In the genomic region with DNA sequence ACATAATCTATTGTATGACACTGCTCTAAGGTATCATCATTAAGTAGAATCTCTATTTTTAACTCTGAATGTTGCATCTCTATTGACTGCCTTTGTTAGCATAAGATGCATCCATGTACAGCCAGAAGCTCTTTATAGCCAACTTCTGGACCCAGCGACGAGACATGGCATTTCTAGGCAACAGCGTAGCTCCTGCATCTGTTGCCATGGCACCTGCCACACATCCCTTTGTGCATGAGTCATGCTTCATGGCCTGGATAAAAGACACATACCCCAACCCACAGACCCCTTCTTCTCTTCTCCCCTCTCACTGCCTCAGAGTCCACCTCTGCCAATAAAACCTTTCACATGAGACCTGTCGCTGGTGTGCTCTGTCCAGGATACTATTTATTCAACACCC, we compare ENCODE assay signal across 17 mouse cellular contexts. TPM values are rescaled to one million over a fixed set of nuclear protein-coding genes. Genes with fewer than 3 reads are reported as not detected.
DNase-seq lines count a peak whose midpoint lies in the region; ATAC-seq and TF ChIP-seq lines count a peak whose summit lies in the region.
"Had no signal": no experiment of that assay in that cellular context is flagged by ENCODE, and none has a peak within 500 bp of the region (broad histone marks: within the 10 kb centered on the region; RNA-seq: fewer than 3 reads in every experiment).

No protein-coding gene starts in this region.

- H3K9me3 ChIP-seq in midbrain, postnatal 0 days (ENCODE audit: low read length) = no peaks in the 10 kb centered on the region
- H3K9me3 ChIP-seq: embryonic facial prominence, embryonic 13.5 days; forebrain, embryonic 15.5 days; liver, embryonic 12.5 days; stomach, embryonic 15.5 days had no signal

- peak; percentile 73 for DNase-seq in brain, adult 2 months (ENCODE audit: low read depth, low spot score)
- peak; percentile 22 to 47 for DNase-seq in frontal cortex, adult 2 months (ENCODE audit: extremely low spot score in 1 of 2, low spot score in 1 of 2)
- peak; percentile 48 for DNase-seq in layer of hippocampus, adult 9-11 months
- DNase-seq in midbrain, postnatal 0 days (ENCODE audit: low spot score) = peak; percentile 39
- DNase-seq in cerebellum, adult 9-10 months = no peak
- no peak for DNase-seq in kidney, adult 8-10 months
- DNase-seq: cerebellum, adult 8-10 months; kidney, adult 11 months; lung, postnatal 36 days had no signal

- TF ChIP-seq CTCF in midbrain, postnatal 0 days (IDR thresholded peaks at IDR 0.05) = no peak

- 0 out of 2 replicates have a peak, but pooled peaks have one; percentile 47 for ATAC-seq in midbrain, postnatal 0 days (ENCODE audit: low FRiP score)
- ATAC-seq in CD4-positive, CD25-positive, alpha-beta regulatory T cell, adult 4 months = no peak
- ATAC-seq: forebrain, embryonic 15.5 days; liver, embryonic 12.5 days had no signal

- no peak overlapping the region for H3K9ac ChIP-seq in midbrain, postnatal 0 days (replicated peaks; ENCODE audit: low read length, poor library complexity, severe bottlenecking)
- H3K9ac ChIP-seq: embryonic facial prominence, embryonic 13.5 days; forebrain, embryonic 15.5 days; liver, embryonic 12.5 days; stomach, embryonic 15.5 days had no signal

- H3K4me2 ChIP-seq in midbrain, postnatal 0 days (ENCODE audit: low read depth, low read length, poor library complexity, severe bottlenecking) = no peak overlapping the region
- H3K4me2 ChIP-seq: embryonic facial prominence, embryonic 13.5 days; forebrain, embryonic 15.5 days; liver, embryonic 12.5 days; stomach, embryonic 15.5 days had no signal

- 24% methylated on average over 4 of the region's 4 CpGs for WGBS in midbrain, postnatal 0 days

- no peaks in the 10 kb centered on the region for H3K27me3 ChIP-seq in midbrain, postnatal 0 days (ENCODE audit: insufficient read depth, low read length)
- H3K27me3 ChIP-seq: embryonic facial prominence, embryonic 13.5 days; forebrain, embryonic 15.5 days; liver, embryonic 12.5 days; stomach, embryonic 15.5 days had no signal

- peak overlapping the region; percentile 33; the same call in 1 of the 2 replicates for H3K27ac ChIP-seq in midbrain, postnatal 0 days (ENCODE audit: low read depth, low read length)
- H3K27ac ChIP-seq: embryonic facial prominence, embryonic 13.5 days; forebrain, embryonic 15.5 days; liver, embryonic 12.5 days; stomach, embryonic 15.5 days had no signal

- H3K4me3 ChIP-seq in midbrain, postnatal 0 days (ENCODE audit: low read depth, low read length) = no peak overlapping the region
- H3K4me3 ChIP-seq: embryonic facial prominence, embryonic 13.5 days; forebrain, embryonic 15.5 days; liver, embryonic 12.5 days; stomach, embryonic 15.5 days had no signal

- H3K4me1 ChIP-seq in midbrain, postnatal 0 days (ENCODE audit: insufficient read depth, low read length) = no peaks in the 10 kb centered on the region
- H3K4me1 ChIP-seq: embryonic facial prominence, embryonic 13.5 days; forebrain, embryonic 15.5 days; liver, embryonic 12.5 days; stomach, embryonic 15.5 days had no signal

- no peaks in the 10 kb centered on the region for H3K36me3 ChIP-seq in midbrain, postnatal 0 days (ENCODE audit: insufficient read depth, low read length)
- H3K36me3 ChIP-seq: embryonic facial prominence, embryonic 13.5 days; forebrain, embryonic 15.5 days; liver, embryonic 12.5 days; stomach, embryonic 15.5 days had no signal

RNA-seq across cellular contexts. Expression of a gene that starts 34.0 kb away (rescaled TPM):
- polyA plus RNA-seq in frontal cortex, adult 2 months (2012; rRNA removed) = 0.02 TPM in 1 of 2 replicates, not detected in the other
- not detected in 2 replicates for total RNA-seq in midbrain, postnatal 0 days (2014; rRNA removed)
- polyA plus RNA-seq in midbrain, postnatal 0 days (2015; fragmentation: Nextera tagmentation; extraction: Ambion mirVana) = 0.06 and 0.07 TPM in 2 replicates
- under 1 TPM in 1 of 2 experiments, not detected in 1; 0.20 TPM for polyA plus RNA-seq in CD4-positive, CD25-positive, alpha-beta regulatory T cell, adult 4 months (2017; shearing (Covaris generic))
- total RNA-seq: granulocyte monocyte progenitor cell, adult 5-6 weeks; layer of hippocampus, postnatal 25 days had no signal
- polyA plus RNA-seq: embryonic facial prominence, embryonic 13.5 days; forebrain, embryonic 15.5 days; heart, postnatal 0 days; liver, embryonic 12.5 days; stomach, embryonic 15.5 days had no signal

Comparison
In these comparisons a context has a peak if more than half of its experiments do, and no peak if none do; other contexts are left out.
1. DNase-seq: peak in brain, adult 2 months (single experiment), frontal cortex, adult 2 months (2 of 2), layer of hippocampus, adult 9-11 months (single experiment) and midbrain, postnatal 0 days (single experiment); none in cerebellum, adult 9-10 months (single experiment) and kidney, adult 8-10 months (0 of 2).